ENCODE assay signal across 14 mouse cellular contexts in the genomic region with DNA sequence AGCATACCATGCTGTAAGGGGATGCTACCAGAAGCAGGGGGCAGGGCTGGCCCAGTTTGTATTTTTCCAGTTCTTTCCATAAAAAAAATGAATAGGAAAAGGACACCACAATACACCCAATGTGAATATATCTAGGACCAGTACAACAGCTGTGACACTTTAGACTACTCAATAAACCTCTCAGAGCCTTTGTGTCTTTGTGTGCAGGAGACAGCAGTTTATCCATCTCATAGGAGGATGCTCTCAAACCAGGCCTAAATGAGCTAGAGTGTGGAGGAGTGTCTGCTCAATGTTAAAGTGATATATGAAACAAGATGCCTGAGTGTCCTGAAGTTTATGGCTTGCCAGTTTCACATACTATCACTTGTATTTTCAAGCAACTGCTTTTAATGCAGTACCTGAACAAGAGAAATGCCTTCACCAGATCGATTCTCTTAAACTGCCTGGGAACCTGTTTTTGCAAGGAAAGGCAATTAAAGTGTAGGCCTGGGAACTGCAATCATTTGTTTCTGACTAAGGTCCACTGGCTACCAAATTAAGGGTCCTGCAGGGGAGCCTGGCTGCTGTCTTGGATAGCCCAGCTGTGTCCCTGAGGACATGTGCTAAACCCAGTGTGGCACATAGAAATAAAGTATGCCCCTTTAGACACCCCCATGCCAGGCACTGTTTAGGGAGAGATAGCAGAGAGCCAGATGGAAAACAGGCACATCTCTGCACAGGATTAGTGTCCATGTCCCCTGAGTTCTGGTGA.
"Had no signal": no experiment of that assay in that cellular context is flagged by ENCODE, and none has a peak within 500 bp of the region (broad histone marks: within the 10 kb centered on the region; RNA-seq: fewer than 3 reads in every experiment).

No protein-coding gene starts in this region.

- H3K4me3 ChIP-seq: limb, embryonic 13.5 days; midbrain, embryonic 12.5 days; neural tube, embryonic 13.5 days had no signal

- H3K4me1 ChIP-seq: limb, embryonic 13.5 days; midbrain, embryonic 12.5 days; neural tube, embryonic 13.5 days had no signal

- ATAC-seq: midbrain, embryonic 16.5 days had no signal

- H3K4me2 ChIP-seq: limb, embryonic 13.5 days; midbrain, embryonic 12.5 days; neural tube, embryonic 13.5 days had no signal

- H3K27me3 ChIP-seq: limb, embryonic 13.5 days; midbrain, embryonic 12.5 days; neural tube, embryonic 13.5 days had no signal

- H3K36me3 ChIP-seq: limb, embryonic 13.5 days; midbrain, embryonic 12.5 days; neural tube, embryonic 13.5 days had no signal

- H3K27ac ChIP-seq: limb, embryonic 13.5 days; liver, embryonic 14.5 days; midbrain, embryonic 12.5 days; neural tube, embryonic 13.5 days had no signal

- H3K9ac ChIP-seq: limb, embryonic 13.5 days; liver, embryonic 14.5 days; midbrain, embryonic 12.5 days; neural tube, embryonic 13.5 days had no signal

- H3K9me3 ChIP-seq: limb, embryonic 13.5 days; midbrain, embryonic 12.5 days; neural tube, embryonic 13.5 days had no signal

- DNase-seq: kidney, adult 18-20 months; kidney, postnatal 4 days; left cerebral cortex, postnatal 4 days; lung, adult 18-20 months; retina, postnatal 1 day; right cerebral cortex, postnatal 4 days; spleen, adult 18-20 months; thymus, adult 18-20 months; thymus, postnatal 14 days had no signal
